10 mouse cellular contexts compared by ENCODE assay signal in the genomic region with DNA sequence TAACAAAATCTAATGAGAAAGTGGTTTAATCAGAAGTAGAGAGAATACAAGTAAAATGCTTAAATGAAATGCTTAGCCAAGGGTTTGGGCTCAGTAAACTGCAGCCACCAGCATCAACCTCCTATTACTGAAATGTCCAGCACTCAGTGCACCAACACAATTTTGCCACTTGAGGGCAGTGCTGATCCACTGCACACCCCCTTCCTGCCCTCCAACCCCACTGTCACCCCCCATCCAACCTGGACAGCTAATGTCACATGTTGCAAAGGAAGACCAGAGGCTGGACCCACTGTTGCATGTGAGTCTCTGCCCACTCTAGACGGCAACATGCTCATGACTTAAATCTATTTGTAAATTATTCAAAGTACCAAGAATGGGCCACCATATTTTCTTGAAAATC.
DNase-seq lines count a peak whose midpoint lies in the region; ATAC-seq and TF ChIP-seq lines count a peak whose summit lies in the region.
"Had no signal": no experiment of that assay in that cellular context is flagged by ENCODE, and none has a peak within 500 bp of the region (broad histone marks: within the 10 kb centered on the region; RNA-seq: fewer than 3 reads in every experiment).

No protein-coding gene starts in this region.

- dilution Hi-C loops in CH12.LX (cut with MboI; ENCODE audit: extremely low pct_ligation_motif_present, extremely low pct_unique_long_range_greater_than_20kb, low sequenced_read_pairs) = no loop called here

- H3K36me3 ChIP-seq in CH12.LX (replicated peaks in 1 of 2; ENCODE audit: control insufficient read depth in 1 of 2, insufficient read depth in 1 of 2, low read length in 1 of 2) = no peaks in the 10 kb centered on the region
- H3K36me3 ChIP-seq in neural tube, embryonic 12.5 days = 0 out of 2 replicates have a peak, but pooled peaks cover 4% of the 10 kb centered on the region
- H3K36me3 ChIP-seq: lung, embryonic 15.5 days had no signal

- H3K27ac ChIP-seq in CH12.LX (ENCODE audit: insufficient read depth, low read depth) = no peak overlapping the region
- no peak overlapping the region for H3K27ac ChIP-seq in embryonic fibroblast, embryonic 13.5 days (ENCODE audit: insufficient read depth, low read length)
- no peak overlapping the region for H3K27ac ChIP-seq in neural tube, embryonic 12.5 days
- H3K27ac ChIP-seq: lung, embryonic 15.5 days had no signal

- H3K4me3 ChIP-seq in CH12.LX (replicated peaks in 1 of 3; ENCODE audit: low read depth in 2 of 3, low read length in 2 of 3, poor library complexity in 1 of 3) = no peak overlapping the region
- H3K4me3 ChIP-seq in embryonic fibroblast, embryonic 13.5 days (ENCODE audit: insufficient read depth, low read length) = no peak overlapping the region
- H3K4me3 ChIP-seq in neural tube, embryonic 12.5 days = no peak overlapping the region
- H3K4me3 ChIP-seq: erythroblast, embryonic 14.5 days; lung, embryonic 15.5 days had no signal

- WGBS in neural tube, embryonic 12.5 days = 73% methylated on average over 1 of the region's 1 CpGs

- no peak for TF ChIP-seq EP300 in CH12.LX (IDR thresholded peaks at IDR 0.05; ENCODE audit: low read length)

- H3K9ac ChIP-seq in CH12.LX (ENCODE audit: insufficient read depth, low read depth) = no peak overlapping the region
- H3K9ac ChIP-seq in neural tube, embryonic 12.5 days = no peak overlapping the region
- H3K9ac ChIP-seq: lung, embryonic 15.5 days had no signal

- no peaks in the 10 kb centered on the region for H3K79me2 ChIP-seq in CH12.LX (replicated peaks; ENCODE audit: control insufficient read depth, extremely low read depth, insufficient read depth, poor library complexity, severe bottlenecking)

- H3K4me1 ChIP-seq in CH12.LX (ENCODE audit: control insufficient read depth in 1 of 2, insufficient read depth in 2 of 2) = no peaks in the 10 kb centered on the region
- no peaks in the 10 kb centered on the region for H3K4me1 ChIP-seq in embryonic fibroblast, embryonic 13.5 days (ENCODE audit: control insufficient read depth, insufficient read depth, low read length)
- no peaks in the 10 kb centered on the region for H3K4me1 ChIP-seq in neural tube, embryonic 12.5 days
- H3K4me1 ChIP-seq: lung, embryonic 15.5 days had no signal

- in situ Hi-C loops in CH12.LX (cut with MboI; ENCODE audit: low pct_ligation_motif_present, low pct_unique_long_range_greater_than_20kb, low sequenced_read_pairs) = loop anchor here (5.0 to 25.0 kb wide), 3 partner anchors 90 to 520 kb away; no protein-coding TSS in a partner anchor

- H3K4me2 ChIP-seq in CH12.LX (ENCODE audit: insufficient read depth, low read depth, poor library complexity, severe bottlenecking) = no peak overlapping the region
- no peak overlapping the region for H3K4me2 ChIP-seq in neural tube, embryonic 12.5 days (replicated peaks)
- H3K4me2 ChIP-seq: lung, embryonic 15.5 days had no signal

- 0 out of 2 replicates have a peak, but pooled peaks have one; percentile 23 for ATAC-seq in neural tube, embryonic 12.5 days (ENCODE audit: low FRiP score, low read depth)
- ATAC-seq in monocyte, adult 5-6 weeks (replicated peaks; ENCODE audit: insufficient number of reproducible peaks, low FRiP score, low TSS enrichment, poor library complexity, severe bottlenecking) = no peak

- TF ChIP-seq RAD21 in CH12.LX (IDR thresholded peaks at IDR 0.05; ENCODE audit: low read depth, low read length) = peak; percentile 86

- H3K27me3 ChIP-seq in CH12.LX (replicated peaks) = peaks cover 3% of the 10 kb centered on the region
- no peaks in the 10 kb centered on the region for H3K27me3 ChIP-seq in neural tube, embryonic 12.5 days (replicated peaks)
- H3K27me3 ChIP-seq: lung, embryonic 15.5 days had no signal

- no peaks in the 10 kb centered on the region for H3K9me3 ChIP-seq in CH12.LX (replicated peaks; ENCODE audit: low read length)
- no peaks in the 10 kb centered on the region for H3K9me3 ChIP-seq in neural tube, embryonic 12.5 days
- H3K9me3 ChIP-seq: lung, embryonic 15.5 days had no signal

- no peak for TF ChIP-seq POLR2A in CH12.LX (IDR thresholded peaks at IDR 0.05; ENCODE audit: low read depth, low read length)
- no peak for TF ChIP-seq POLR2A in embryonic fibroblast, embryonic 13.5 days (IDR thresholded peaks at IDR 0.05; ENCODE audit: low read depth, low read length)

- peak; percentile 84 to 90 for TF ChIP-seq CTCF in CH12.LX (conservative IDR thresholded peaks at IDR 0.05 in 1 of 2, IDR thresholded peaks at IDR 0.05 in 1 of 2; ENCODE audit: low read depth in 2 of 2, low read length in 2 of 2)
- TF ChIP-seq CTCF in embryonic fibroblast, embryonic 13.5 days (IDR thresholded peaks at IDR 0.05; ENCODE audit: borderline replicate concordance, insufficient read depth, low read length) = peak; percentile 98

- peak; percentile 49 for DNase-seq in kidney, adult 18-20 months
- no peak for DNase-seq in kidney, adult 11 months
- peak; percentile 40 for DNase-seq in CH12.LX (ENCODE audit: extremely low read depth)
- DNase-seq in adrenal gland, postnatal 10 days = peak; percentile 75
- DNase-seq in layer of hippocampus, postnatal 10 days (ENCODE audit: low spot score in 2 of 2) = peak; percentile 52 to 59

TF ChIP-seq in CH12.LX, 34 proteins besides CTCF, POLR2A, EP300 and RAD21:
- TF ChIP-seq CHD1 (IDR thresholded peaks at IDR 0.05; ENCODE audit: low read depth, low read length) (no peak), ZMIZ1 (IDR thresholded peaks at IDR 0.05; ENCODE audit: low read depth, low read length) (no peak), BHLHE40 (IDR thresholded peaks at IDR 0.05; ENCODE audit: low read depth, low read length) (no peak), SMC3 (IDR thresholded peaks at IDR 0.05; ENCODE audit: low read depth, low read length) (peak; percentile 71), MAZ (IDR thresholded peaks at IDR 0.05; ENCODE audit: low read depth, low read length) (0 out of 2 replicates have a peak, but pooled peaks have one; percentile 46), MEF2A (IDR thresholded peaks at IDR 0.05; ENCODE audit: borderline replicate concordance, low read depth, low read length) (no peak), UBTF (IDR thresholded peaks at IDR 0.05; ENCODE audit: low read depth, low read length) (no peak), USF2 (conservative IDR thresholded peaks at IDR 0.05; ENCODE audit: low read depth, low read length) (no peak), NELFE (IDR thresholded peaks at IDR 0.05; ENCODE audit: low read depth, low read length) (no peak)
